Mouse (Mus musculus) left cerebral cortex, postnatal 4 days (tissue): Measurements from ENCODE around the gene Islr2. TPM values are rescaled to one million over a fixed set of nuclear protein-coding genes. Genes with fewer than 3 reads are reported as not detected.

Source experiments
- DNase-seq: peaks from one replicate; pipeline ENCODE4 v3.0.0-alpha.2; 2022
- intact Hi-C: fragments of 180-260 bp; cut with DNase I; formaldehyde crosslinking; loops from one replicate; pipeline ENCODE4 v1.15.1; 2025
- total RNA-seq, 2 experiments: library from RNA; stranded (reverse); gene quantifications; 2 replicates each; pipeline ENCODE4 v1.2.3; 2021

Gene Islr2
- total RNA-seq, 2 experiments from 2014 or later = 328 to 363 TPM

GRCm38 (mm10) chr9:58198801-58199371 is 5.2 kb downstream of the Islr2 start:
- peak; percentile 79 for DNase-seq
- intact Hi-C loops = no loop called here

GRCm38 (mm10) chr9:58197781-58198701 is 6.1 kb downstream of the Islr2 start:
- intact Hi-C loops = no loop called here

GRCm38 (mm10) chr9:58196610-58197567 is 7.2 kb downstream of the Islr2 start:
- no peak for DNase-seq
- intact Hi-C loops = no loop called here

More at GRCm38 (mm10) chr9:58197781-58198701, 6.1 kb downstream of the Islr2 start:
- DNase-seq = peak; percentile 78

- intact Hi-C loops = no loop called here
- no peak for DNase-seq
Observed at GRCm38 (mm10) chr9:58196141-58196540, 8.0 kb downstream of the Islr2 start.

- intact Hi-C loops = no loop called here
- no peak for DNase-seq
Observed at GRCm38 (mm10) chr9:58195671-58196070, 8.4 kb downstream of the Islr2 start.

- no peak for DNase-seq
- intact Hi-C loops = no loop called here
Observed at GRCm38 (mm10) chr9:58194222-58194621, 9.9 kb downstream of the Islr2 start.

GRCm38 (mm10) chr9:58184456-58184855 is 19.7 kb downstream of the Islr2 start:
- intact Hi-C loops = no loop called here
- DNase-seq = no peak

- intact Hi-C loops = no loop called here
- no peak for DNase-seq
Observed at GRCm38 (mm10) chr9:58179390-58179789, 24.7 kb downstream of the Islr2 start.

GRCm38 (mm10) chr9:58177165-58177564 is 27.0 kb downstream of the Islr2 start:
- no peak for DNase-seq
- intact Hi-C loops = no loop called here

GRCm38 (mm10) chr9:58175745-58176487 is 28.2 kb downstream of the Islr2 start:
- intact Hi-C loops = no loop called here
- DNase-seq = no peak

- DNase-seq = no peak
- intact Hi-C loops = no loop called here
Observed at GRCm38 (mm10) chr9:58174818-58175251, 29.3 kb downstream of the Islr2 start.

- no peak for DNase-seq
- intact Hi-C loops = no loop called here
Observed at GRCm38 (mm10) chr9:58172863-58173262, 31.3 kb downstream of the Islr2 start.

- DNase-seq = no peak
- intact Hi-C loops = no loop called here
Observed at GRCm38 (mm10) chr9:58169426-58169825, 34.7 kb downstream of the Islr2 start.

- intact Hi-C loops = no loop called here
- no peak for DNase-seq
Observed at GRCm38 (mm10) chr9:58168880-58169279, 35.2 kb downstream of the Islr2 start.

- intact Hi-C loops = no loop called here
- no peak for DNase-seq
Observed at GRCm38 (mm10) chr9:58165779-58166178, 38.3 kb downstream of the Islr2 start.

GRCm38 (mm10) chr9:58163146-58163545 is 41.0 kb downstream of the Islr2 start:
- intact Hi-C loops = no loop called here
- DNase-seq = no peak

- intact Hi-C loops = no loop called here
- DNase-seq = no peak
Observed at GRCm38 (mm10) chr9:58162173-58162572, 41.9 kb downstream of the Islr2 start.

- intact Hi-C loops = no loop called here
- no peak for DNase-seq
Observed at GRCm38 (mm10) chr9:58160315-58160714, 43.8 kb downstream of the Islr2 start.

- intact Hi-C loops = no loop called here
- peak; percentile 51 for DNase-seq
Observed at GRCm38 (mm10) chr9:58159855-58160254, 44.3 kb downstream of the Islr2 start.
